Mouse (Mus musculus): Measurements from ENCODE around the gene U2af2. TPM values are rescaled to one million over a fixed set of nuclear protein-coding genes. Genes with fewer than 3 reads are reported as not detected.
A peak's percentile ranks its signal among the peaks of the same experiment; 100 is the strongest.
"Not testable (repeated sequence)": the region's sequence is repeated elsewhere in the genome, so short reads cannot be mapped to it uniquely, and the experiment has no call there.

The U2af2 gene
- polyA plus RNA-seq, 1 experiment from 2014 or later, result 138 TPM

- Histone ChIP-seq H3K9me3 (replicated peaks) (no peaks in the 10 kb centered on the region), H3K27me3 (peaks cover 47% of the 10 kb centered on the region), H3K4me3 (no peak overlapping the region), H3K36me3 (no peaks in the 10 kb centered on the region), H3K4me2 (replicated peaks) (no peak overlapping the region), H3K27ac (peak overlapping the region; percentile 98), H3K4me1 (peaks cover 37% of the 10 kb centered on the region), H3K9ac (peak overlapping the region; percentile 88)
- ATAC-seq (ENCODE audit: low FRiP score), result no peak
- 91% methylated on average over 12 of the region's 12 CpGs for WGBS
Measured at GRCm38 (mm10) chr7:5059421-5059820, 2.5 kb upstream of the U2af2 start.

GRCm38 (mm10) chr7:5060239-5060731, 1.7 kb upstream of the U2af2 start:
- peaks cover 39% of the 10 kb centered on the region for H3K4me1 ChIP-seq
- ATAC-seq (ENCODE audit: low FRiP score), result peak; percentile 12; the same call in 1 of the 2 replicates
- peak overlapping the region; percentile 88 for H3K4me2 ChIP-seq (replicated peaks)
- H3K4me3 ChIP-seq, result peak overlapping the region; percentile 61
- no peaks in the 10 kb centered on the region for H3K36me3 ChIP-seq
- 2% methylated on average over 27 of the region's 27 CpGs for WGBS
- peak overlapping the region; percentile 88 for H3K9ac ChIP-seq
- no peaks in the 10 kb centered on the region for H3K9me3 ChIP-seq (replicated peaks)
- H3K27ac ChIP-seq, result peak overlapping the region; percentile 98
- H3K27me3 ChIP-seq, result peaks cover 39% of the 10 kb centered on the region

GRCm38 (mm10) chr7:5060944-5061773, 784 bp upstream of the U2af2 start:
- peaks cover 30% of the 10 kb centered on the region for H3K27me3 ChIP-seq
- no peaks in the 10 kb centered on the region for H3K9me3 ChIP-seq (replicated peaks)
- H3K27ac ChIP-seq, result peak overlapping the region; percentile 98
- peak overlapping the region; percentile 88 for H3K9ac ChIP-seq
- no peaks in the 10 kb centered on the region; the same call in 1 of the 2 replicates for H3K36me3 ChIP-seq
- H3K4me3 ChIP-seq, result peak overlapping the region; percentile 61
- ATAC-seq (ENCODE audit: low FRiP score), result peak; percentile 90
- peak overlapping the region; percentile 88 for H3K4me2 ChIP-seq (replicated peaks)
- WGBS, result under 1% methylated on average over 60 of the region's 60 CpGs
- peaks cover 45% of the 10 kb centered on the region for H3K4me1 ChIP-seq

GRCm38 (mm10) chr7:5062360-5063001, 538 bp downstream of the U2af2 start:
- ATAC-seq (ENCODE audit: low FRiP score), result peak; percentile 42
- Histone ChIP-seq H3K9me3 (replicated peaks) (no peaks in the 10 kb centered on the region), H3K9ac (peak overlapping the region; percentile 88), H3K36me3 (peaks cover 12% of the 10 kb centered on the region), H3K27me3 (peaks cover 17% of the 10 kb centered on the region), H3K4me3 (peak overlapping the region; percentile 61), H3K27ac (peak overlapping the region; percentile 98), H3K4me2 (replicated peaks) (peak overlapping the region; percentile 88), H3K4me1 (peaks cover 36% of the 10 kb centered on the region)
- under 1% methylated on average over 45 of the region's 51 CpGs for WGBS

- no peak for ATAC-seq (ENCODE audit: low FRiP score)
- peaks cover 31% of the 10 kb centered on the region for H3K4me1 ChIP-seq
- no peak overlapping the region for H3K9ac ChIP-seq
- H3K27ac ChIP-seq, result no peak overlapping the region
- H3K36me3 ChIP-seq, result peaks cover 36% of the 10 kb centered on the region
- H3K4me3 ChIP-seq, result no peak overlapping the region
- H3K27me3 ChIP-seq, result no peaks in the 10 kb centered on the region
- WGBS, result 97% methylated on average over 6 of the region's 6 CpGs
- H3K4me2 ChIP-seq (replicated peaks), result no peak overlapping the region; the same call in 1 of the 2 replicates
- H3K9me3 ChIP-seq (replicated peaks), result no peaks in the 10 kb centered on the region
Measured at GRCm38 (mm10) chr7:5064886-5065285, 2.9 kb downstream of the U2af2 start.

GRCm38 (mm10) chr7:5073586-5073985, 11.6 kb downstream of the U2af2 start:
- Histone ChIP-seq H3K4me2 (replicated peaks) (no peak overlapping the region), H3K27ac (no peak overlapping the region), H3K4me1 (no peaks in the 10 kb centered on the region), H3K9me3 (replicated peaks) (no peaks in the 10 kb centered on the region), H3K36me3 (peaks cover 93% of the 10 kb centered on the region), H3K9ac (no peak overlapping the region), H3K27me3 (no peaks in the 10 kb centered on the region), H3K4me3 (no peak overlapping the region)
- ATAC-seq (ENCODE audit: low FRiP score), result no peak
- WGBS, result 88% methylated on average over 1 of the region's 1 CpGs

GRCm38 (mm10) chr7:5074984-5075383, 13.0 kb downstream of the U2af2 start:
- 93% methylated on average over 5 of the region's 5 CpGs for WGBS
- no peak overlapping the region for H3K9ac ChIP-seq
- H3K4me3 ChIP-seq, result no peak overlapping the region
- no peak overlapping the region for H3K4me2 ChIP-seq (replicated peaks)
- H3K27ac ChIP-seq, result no peak overlapping the region
- H3K4me1 ChIP-seq, result no peaks in the 10 kb centered on the region
- no peaks in the 10 kb centered on the region for H3K27me3 ChIP-seq
- no peak for ATAC-seq (ENCODE audit: low FRiP score)
- H3K9me3 ChIP-seq (replicated peaks), result no peaks in the 10 kb centered on the region
- H3K36me3 ChIP-seq, result peaks cover 86% of the 10 kb centered on the region

- no peak overlapping the region for H3K27ac ChIP-seq
- H3K4me3 ChIP-seq, result no peak overlapping the region
- ATAC-seq (ENCODE audit: low FRiP score), result no peak
- no peaks in the 10 kb centered on the region for H3K9me3 ChIP-seq (replicated peaks)
- H3K36me3 ChIP-seq, result peaks cover 67% of the 10 kb centered on the region
- H3K27me3 ChIP-seq, result no peaks in the 10 kb centered on the region
- no peak overlapping the region for H3K4me2 ChIP-seq (replicated peaks)
- WGBS, result 96% methylated on average over 2 of the region's 2 CpGs
- peaks cover 13% of the 10 kb centered on the region for H3K4me1 ChIP-seq
- H3K9ac ChIP-seq, result no peak overlapping the region
Measured at GRCm38 (mm10) chr7:5076931-5077330, 15.0 kb downstream of the U2af2 start.

- Histone ChIP-seq H3K36me3 (peaks cover 53% of the 10 kb centered on the region), H3K9ac (peak overlapping the region; percentile 97; the same call in 1 of the 2 replicates), H3K4me1 (peaks cover 19% of the 10 kb centered on the region), H3K4me3 (peak overlapping the region; percentile 97), H3K27ac (peak overlapping the region; percentile 90), H3K4me2 (replicated peaks) (peak overlapping the region; percentile 92)
- H3K9me3 ChIP-seq (replicated peaks); H3K27me3 ChIP-seq: not testable (repeated sequence)
- ATAC-seq (ENCODE audit: low FRiP score), result peak; percentile 51
- 51% methylated on average over 10 of the region's 13 CpGs for WGBS
Measured at GRCm38 (mm10) chr7:5079365-5080009, 17.5 kb downstream of the U2af2 start.

- Histone ChIP-seq H3K36me3 (peaks cover 50% of the 10 kb centered on the region), H3K9ac (peak within 1 kb of the TSS; percentile 97), H3K9me3 (replicated peaks) (no peaks in the 10 kb centered on the region), H3K4me2 (replicated peaks) (peak within 1 kb of the TSS; percentile 92), H3K27ac (peak within 1 kb of the TSS; percentile 90), H3K4me1 (peaks cover 19% of the 10 kb centered on the region), H3K4me3 (peak within 1 kb of the TSS; percentile 97), H3K27me3 (no peaks in the 10 kb centered on the region)
- WGBS, result under 1% methylated on average over 76 of the region's 81 CpGs
- ATAC-seq (ENCODE audit: low FRiP score), result peak; percentile 98
Measured at GRCm38 (mm10) chr7:5080010-5080751, 18.2 kb downstream of the U2af2 start, which contains the start of gene Epn1. Epn1 (plus strand) TSS chr7:5080235.

GRCm38 (mm10) chr7:5080815-5081214, 18.9 kb downstream of the U2af2 start:
- WGBS, result 20% methylated on average over 6 of the region's 6 CpGs

More at GRCm38 (mm10) chr7:5080815-5081214, 18.9 kb downstream of the U2af2 start:
- Histone ChIP-seq H3K9ac (peak overlapping the region; percentile 97), H3K9me3 (replicated peaks) (no peaks in the 10 kb centered on the region), H3K27ac (peak overlapping the region; percentile 90), H3K4me1 (peaks cover 19% of the 10 kb centered on the region), H3K27me3 (no peaks in the 10 kb centered on the region), H3K4me2 (replicated peaks) (peak overlapping the region; percentile 92), H3K4me3 (peak overlapping the region; percentile 97), H3K36me3 (peaks cover 45% of the 10 kb centered on the region)
- ATAC-seq (ENCODE audit: low FRiP score), result no peak

Data from hindbrain, embryonic 12.5 days (tissue).